Mouse (Mus musculus): ENCODE measurements around the gene Mcemp1. TPM values are rescaled to one million over a fixed set of nuclear protein-coding genes. Genes with fewer than 3 reads are reported as not detected.
A peak's percentile ranks its signal among the peaks of the same experiment; 100 is the strongest.

Gene Mcemp1
- polyA plus RNA-seq, 1 experiment from 2014 or later: 0.22 TPM

DNA sequence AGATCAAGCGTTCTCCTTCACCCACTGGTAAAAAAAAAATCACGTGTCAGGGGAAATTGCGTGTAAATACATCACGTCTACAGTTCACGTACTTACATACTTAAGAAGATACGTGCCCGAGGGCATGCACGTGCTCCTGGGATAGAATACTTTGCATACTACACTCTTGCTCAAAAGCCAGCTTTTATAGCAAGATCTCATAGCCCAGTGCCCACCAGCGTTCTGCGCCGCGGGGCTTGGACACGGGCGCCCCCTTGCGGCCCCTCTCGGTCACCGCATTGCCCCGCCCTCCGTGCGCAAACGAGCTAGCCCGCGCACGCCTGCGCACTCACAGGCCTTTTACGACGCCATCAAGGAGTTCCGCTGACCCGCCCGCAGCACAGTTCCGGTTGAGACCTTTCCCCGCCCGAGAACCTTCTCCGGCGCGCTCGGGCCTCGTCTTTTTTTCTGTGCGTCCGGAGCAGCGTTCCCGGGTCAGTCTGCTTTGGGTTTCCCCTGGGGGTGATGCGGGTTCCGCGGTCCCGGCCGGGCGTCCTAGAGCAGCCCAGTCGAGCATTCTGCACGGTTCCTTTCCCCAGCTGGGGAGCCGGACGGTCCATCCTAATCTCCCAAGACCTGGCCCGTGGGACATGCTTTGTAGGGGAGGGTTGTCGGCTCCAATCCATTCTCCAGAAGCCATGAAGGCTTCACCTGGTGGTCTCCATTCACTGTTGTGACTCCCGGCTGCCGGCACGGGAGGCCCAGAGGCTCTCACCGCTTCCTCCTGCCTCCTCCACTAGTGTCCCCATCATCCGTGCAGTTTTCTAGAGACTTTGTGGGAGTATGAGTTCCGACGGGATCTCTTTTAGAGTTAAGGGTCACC, 10.8 kb downstream of the Mcemp1 start, which contains the start of gene Trappc5:
Gene Trappc5 (plus strand): TSS at position 169 of the 862 bp plus-strand sequence.
- Histone ChIP-seq H3K9ac (replicated peaks) (peak within 1 kb of the TSS; percentile 97), H3K4me3 (peak within 1 kb of the TSS; percentile 99), H3K27me3 (no peaks in the 10 kb centered on the region), H3K4me2 (replicated peaks) (peak within 1 kb of the TSS; percentile 83), H3K27ac (replicated peaks) (peak within 1 kb of the TSS; percentile 86), H3K9me3 (no peaks in the 10 kb centered on the region), H3K36me3 (peaks cover 26% of the 10 kb centered on the region), H3K4me1 (peaks cover 33% of the 10 kb centered on the region)
- peak; percentile 83 for ATAC-seq (replicated peaks)
- WGBS: 1% methylated on average over 61 of the region's 61 CpGs

- peak overlapping the region; percentile 86; the same call in 1 of the 2 replicates for H3K27ac ChIP-seq (replicated peaks)
- WGBS: 1% methylated on average over 15 of the region's 15 CpGs
- no peaks in the 10 kb centered on the region for H3K27me3 ChIP-seq
- ATAC-seq (replicated peaks): no peak
- peaks cover 33% of the 10 kb centered on the region for H3K4me1 ChIP-seq
- peak overlapping the region; percentile 99 for H3K4me3 ChIP-seq
- peak overlapping the region; percentile 97 for H3K9ac ChIP-seq (replicated peaks)
- H3K4me2 ChIP-seq (replicated peaks): peak overlapping the region; percentile 83
- no peaks in the 10 kb centered on the region for H3K9me3 ChIP-seq
- peaks cover 28% of the 10 kb centered on the region for H3K36me3 ChIP-seq
Observed at GRCm38 (mm10) chr8:3676993-3677579, 11.5 kb downstream of the Mcemp1 start.

GRCm38 (mm10) chr8:3678831-3679230, 13.3 kb downstream of the Mcemp1 start:
- peaks cover 27% of the 10 kb centered on the region for H3K4me1 ChIP-seq
- H3K27me3 ChIP-seq: no peaks in the 10 kb centered on the region
- no peak overlapping the region for H3K27ac ChIP-seq (replicated peaks)
- peaks cover 28% of the 10 kb centered on the region for H3K36me3 ChIP-seq
- WGBS: 94% methylated on average over 23 of the region's 23 CpGs
- H3K9ac ChIP-seq (replicated peaks): no peak overlapping the region
- no peaks in the 10 kb centered on the region for H3K9me3 ChIP-seq
- H3K4me2 ChIP-seq (replicated peaks): no peak overlapping the region
- no peak for ATAC-seq (replicated peaks)
- H3K4me3 ChIP-seq: no peak overlapping the region

GRCm38 (mm10) chr8:3679236-3679635, 13.7 kb downstream of the Mcemp1 start:
- Histone ChIP-seq H3K9ac (replicated peaks) (no peak overlapping the region), H3K4me1 (peaks cover 27% of the 10 kb centered on the region), H3K36me3 (peaks cover 28% of the 10 kb centered on the region), H3K4me2 (replicated peaks) (no peak overlapping the region), H3K27ac (replicated peaks) (no peak overlapping the region), H3K27me3 (no peaks in the 10 kb centered on the region), H3K4me3 (no peak overlapping the region), H3K9me3 (no peaks in the 10 kb centered on the region)
- 94% methylated on average over 23 of the region's 23 CpGs for WGBS
- ATAC-seq (replicated peaks): no peak

DNA sequence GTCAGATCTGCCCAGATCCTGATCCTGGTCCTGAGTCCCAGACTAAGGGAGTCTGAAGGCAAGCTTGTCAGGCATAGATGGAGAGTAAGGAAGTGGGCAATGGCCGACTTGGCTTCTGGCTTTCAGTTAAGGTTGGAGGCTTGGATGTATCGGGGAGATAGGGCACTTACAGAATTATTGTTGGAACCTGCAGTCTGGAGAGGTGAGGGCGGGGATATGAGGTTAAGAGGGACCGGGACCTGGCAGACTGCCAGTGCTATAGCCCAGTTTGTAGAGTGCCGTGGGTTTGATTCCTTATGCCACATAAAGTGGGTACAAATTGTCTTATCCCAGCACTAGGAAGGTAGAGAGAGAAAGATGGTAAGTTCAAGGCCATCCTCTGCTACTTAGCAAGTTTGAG, 14.1 kb downstream of the Mcemp1 start:
- no peaks in the 10 kb centered on the region for H3K27me3 ChIP-seq
- 87% methylated on average over 5 of the region's 5 CpGs for WGBS
- H3K27ac ChIP-seq (replicated peaks): no peak overlapping the region
- no peak for ATAC-seq (replicated peaks)
- H3K9ac ChIP-seq (replicated peaks): no peak overlapping the region
- H3K4me1 ChIP-seq: peaks cover 27% of the 10 kb centered on the region
- no peaks in the 10 kb centered on the region for H3K9me3 ChIP-seq
- no peak overlapping the region for H3K4me2 ChIP-seq (replicated peaks)
- H3K4me3 ChIP-seq: no peak overlapping the region
- peaks cover 28% of the 10 kb centered on the region for H3K36me3 ChIP-seq

DNA sequence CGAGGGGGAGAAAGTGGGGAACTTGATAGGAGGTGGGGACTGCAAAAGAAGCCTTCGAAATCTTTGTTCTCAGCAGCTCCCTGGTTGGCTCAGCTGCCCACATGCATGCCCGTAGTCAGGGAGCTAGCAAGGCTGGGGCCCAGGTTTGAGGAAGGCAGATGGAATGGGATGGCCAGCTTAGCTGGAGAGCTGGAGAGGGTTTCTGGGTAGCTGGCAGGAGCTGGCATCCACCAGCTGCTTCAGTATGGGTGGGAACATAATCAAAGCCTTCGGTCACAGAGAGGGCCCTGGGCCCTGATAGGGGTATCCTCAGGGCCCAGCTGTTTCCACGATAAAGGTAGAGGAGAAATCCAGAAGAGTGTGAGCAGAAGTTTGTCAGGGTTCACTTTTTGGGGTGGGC, 16.9 kb downstream of the Mcemp1 start:
- WGBS: 86% methylated on average over 5 of the region's 5 CpGs
- no peak overlapping the region for H3K9ac ChIP-seq (replicated peaks)
- peaks cover 28% of the 10 kb centered on the region for H3K36me3 ChIP-seq
- H3K27me3 ChIP-seq: no peaks in the 10 kb centered on the region
- H3K27ac ChIP-seq (replicated peaks): no peak overlapping the region
- H3K4me1 ChIP-seq: peaks cover 17% of the 10 kb centered on the region
- H3K4me3 ChIP-seq: no peak overlapping the region
- H3K9me3 ChIP-seq: no peaks in the 10 kb centered on the region
- H3K4me2 ChIP-seq (replicated peaks): no peak overlapping the region
- ATAC-seq (replicated peaks): no peak

DNA sequence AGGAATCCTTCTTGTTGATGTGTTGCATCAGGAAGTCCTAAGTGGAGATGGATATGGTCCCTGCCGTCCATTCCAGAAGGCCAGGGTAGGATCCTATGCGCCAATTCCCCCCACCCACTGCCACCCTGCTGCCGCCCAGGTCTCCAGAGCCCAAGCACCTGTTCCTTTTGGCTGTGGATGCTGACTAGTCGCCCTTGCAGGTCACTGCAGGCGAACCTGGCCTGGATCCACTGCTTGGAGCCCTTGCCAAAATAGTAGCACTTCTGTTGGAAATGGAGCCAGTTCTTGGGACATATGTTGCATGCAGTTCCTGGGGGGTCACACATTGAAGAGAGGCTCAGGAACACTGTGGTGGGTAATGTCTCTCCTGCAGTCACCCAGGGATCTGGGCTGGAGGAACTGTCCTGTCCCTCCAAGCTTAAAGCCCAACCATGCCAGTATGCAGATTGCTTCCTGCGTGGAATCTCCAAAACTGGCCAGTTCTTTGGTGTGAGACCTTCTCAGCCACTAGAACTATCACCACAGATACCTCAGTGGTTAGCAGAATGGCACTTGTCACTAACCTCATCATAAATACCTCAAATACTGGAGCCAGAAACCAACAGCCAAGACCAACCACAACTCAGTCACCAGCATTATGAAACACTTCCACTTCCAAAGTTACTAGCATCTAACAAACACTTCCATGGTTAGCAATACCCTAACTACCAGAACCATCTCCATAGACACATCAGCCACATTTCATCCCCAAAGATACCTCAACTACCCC, 18.0 kb downstream of the Mcemp1 start:
- H3K4me3 ChIP-seq: no peak overlapping the region
- no peak overlapping the region for H3K4me2 ChIP-seq (replicated peaks)
- 83% methylated on average over 6 of the region's 6 CpGs for WGBS
- no peak overlapping the region for H3K9ac ChIP-seq (replicated peaks)
- no peaks in the 10 kb centered on the region for H3K27me3 ChIP-seq
- H3K36me3 ChIP-seq: peaks cover 28% of the 10 kb centered on the region
- H3K9me3 ChIP-seq: no peaks in the 10 kb centered on the region
- H3K27ac ChIP-seq (replicated peaks): no peak overlapping the region
- H3K4me1 ChIP-seq: peaks cover 7% of the 10 kb centered on the region; the same call in 1 of the 2 replicates
- ATAC-seq (replicated peaks): no peak

GRCm38 (mm10) chr8:3684530-3684929, 19.0 kb downstream of the Mcemp1 start:
- Histone ChIP-seq H3K9ac (replicated peaks) (no peak overlapping the region), H3K4me1 (peaks cover 7% of the 10 kb centered on the region; the same call in 1 of the 2 replicates), H3K9me3 (no peaks in the 10 kb centered on the region), H3K4me3 (no peak overlapping the region), H3K36me3 (peaks cover 19% of the 10 kb centered on the region), H3K27me3 (no peaks in the 10 kb centered on the region), H3K4me2 (replicated peaks) (no peak overlapping the region), H3K27ac (replicated peaks) (no peak overlapping the region)
- no peak for ATAC-seq (replicated peaks)

GRCm38 (mm10) chr8:3685422-3685821, 19.9 kb downstream of the Mcemp1 start:
- WGBS: 83% methylated on average over 5 of the region's 5 CpGs
- Histone ChIP-seq H3K9ac (replicated peaks) (no peak overlapping the region), H3K4me1 (peaks cover 2% of the 10 kb centered on the region; the same call in 1 of the 2 replicates), H3K27ac (replicated peaks) (no peak overlapping the region), H3K27me3 (no peaks in the 10 kb centered on the region), H3K36me3 (peaks cover 10% of the 10 kb centered on the region), H3K4me3 (no peak overlapping the region), H3K4me2 (replicated peaks) (no peak overlapping the region), H3K9me3 (no peaks in the 10 kb centered on the region)
- no peak for ATAC-seq (replicated peaks)

DNA sequence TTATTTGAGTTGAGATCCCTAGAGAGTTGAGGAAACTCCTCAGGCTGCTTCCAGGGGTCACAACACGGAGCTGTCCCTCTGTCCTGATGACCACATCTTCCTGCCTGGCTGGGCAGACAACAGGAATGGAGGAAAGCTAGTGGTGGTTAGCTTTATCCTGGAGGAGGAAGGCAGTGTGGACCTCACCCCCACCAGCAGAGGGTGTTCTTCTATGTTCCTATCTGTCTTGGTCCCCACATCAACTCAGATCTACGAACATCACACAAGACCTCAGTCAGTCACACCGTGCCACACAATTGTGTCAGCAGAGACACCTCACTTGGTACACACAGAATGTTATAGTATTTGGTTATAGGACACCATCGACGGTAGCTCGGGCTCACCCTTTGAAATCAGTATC, 22.0 kb downstream of the Mcemp1 start:
- no peak overlapping the region for H3K27ac ChIP-seq (replicated peaks)
- WGBS: 79% methylated on average over 6 of the region's 6 CpGs
- H3K9ac ChIP-seq (replicated peaks): no peak overlapping the region
- H3K4me2 ChIP-seq (replicated peaks): no peak overlapping the region
- H3K9me3 ChIP-seq: no peaks in the 10 kb centered on the region
- H3K36me3 ChIP-seq: no peaks in the 10 kb centered on the region; the same call in 1 of the 2 replicates
- H3K4me3 ChIP-seq: no peak overlapping the region
- ATAC-seq (replicated peaks): no peak
- no peaks in the 10 kb centered on the region for H3K4me1 ChIP-seq
- H3K27me3 ChIP-seq: no peaks in the 10 kb centered on the region

- 71% methylated on average over 3 of the region's 3 CpGs for WGBS
- no peak for ATAC-seq (replicated peaks)
Observed at GRCm38 (mm10) chr8:3690774-3691173, 25.2 kb downstream of the Mcemp1 start.

DNA sequence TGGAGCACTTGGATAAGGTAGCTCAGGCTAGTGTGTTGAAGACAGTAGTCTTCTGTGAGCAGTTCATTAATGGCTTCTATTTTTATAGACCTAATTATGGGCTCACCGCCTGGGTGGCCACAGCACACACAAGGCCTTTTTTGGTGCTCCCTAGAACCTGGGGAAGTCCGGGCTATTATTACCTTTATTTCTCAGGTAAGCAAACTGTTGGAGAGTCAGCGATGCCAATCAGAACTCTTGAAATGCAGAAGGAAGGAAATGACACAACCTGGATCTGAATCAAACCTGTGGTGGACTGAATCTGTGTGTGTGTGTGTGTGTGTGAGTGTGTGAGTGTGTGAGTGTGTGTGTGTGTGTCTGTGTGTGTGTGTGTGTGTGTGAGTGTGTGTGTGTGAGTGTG, 28.6 kb downstream of the Mcemp1 start, which contains the start of gene Fcer2a:
Gene Fcer2a (minus strand): TSS at position 55 of the 400 bp plus-strand sequence.
- Histone ChIP-seq H3K36me3 (no peaks in the 10 kb centered on the region), H3K27ac (replicated peaks) (no peak within 1 kb of the TSS), H3K9ac (replicated peaks) (no peak within 1 kb of the TSS), H3K27me3 (no peaks in the 10 kb centered on the region), H3K4me3 (no peak within 1 kb of the TSS), H3K4me1 (no peaks in the 10 kb centered on the region), H3K9me3 (no peaks in the 10 kb centered on the region), H3K4me2 (replicated peaks) (no peak within 1 kb of the TSS)
- no peak for ATAC-seq (replicated peaks)
- 86% methylated on average over 3 of the region's 3 CpGs for WGBS

More at GRCm38 (mm10) chr8:3690774-3691173, 25.2 kb downstream of the Mcemp1 start:
- no peaks in the 10 kb centered on the region for H3K4me1 ChIP-seq
- H3K27ac ChIP-seq (replicated peaks): no peak overlapping the region
- H3K9me3 ChIP-seq: no peaks in the 10 kb centered on the region
- H3K27me3 ChIP-seq: no peaks in the 10 kb centered on the region
- no peak overlapping the region for H3K4me2 ChIP-seq (replicated peaks)
- no peak overlapping the region for H3K9ac ChIP-seq (replicated peaks)
- H3K4me3 ChIP-seq: no peak overlapping the region
- H3K36me3 ChIP-seq: no peaks in the 10 kb centered on the region
